Mouse (Mus musculus) megakaryocyte, embryonic 14.5 days (primary cell): Measurements from ENCODE around the gene Hspb7.

Experiments
- FLI1 ChIP-seq: IDR thresholded peaks from 2 replicates; pipeline ENCODE4 v1.6.1; 2012; ENCODE audit warnings: low read length, inconsistent platforms, mixed read lengths
- GATA1 ChIP-seq: IDR thresholded peaks from 3 replicates; pipeline ENCODE4 v1.6.1; 2012; ENCODE audit warnings: mixed read lengths, low read length, inconsistent platforms, borderline replicate concordance

DNA sequence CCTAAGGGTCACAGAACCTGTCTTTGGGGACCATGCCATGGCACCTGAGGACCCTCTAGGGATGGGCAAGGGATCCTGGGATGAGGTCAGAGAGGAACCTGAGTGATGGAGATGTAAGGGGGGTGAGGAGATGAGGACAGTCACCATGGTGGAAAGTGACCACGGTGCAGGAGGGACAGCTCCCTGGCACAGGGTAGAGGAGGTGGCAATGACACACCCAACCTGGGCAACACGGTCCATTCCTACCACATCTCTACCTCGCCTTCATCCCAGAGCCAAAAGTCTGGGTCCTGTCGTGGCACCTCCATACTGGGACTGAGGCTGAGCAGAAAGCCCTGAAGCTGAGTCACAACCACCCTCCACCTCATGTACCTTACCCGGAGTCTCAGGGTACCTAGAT, 2.3 kb downstream of the Hspb7 start:
- TF ChIP-seq GATA1 = no peak
- no peak for TF ChIP-seq FLI1
